Mouse (Mus musculus) lung, postnatal 0 days (tissue): ENCODE measurements at regions not wholly inside any gene's neighbourhood (a gene's known extent, or its start where the extent isn't known, plus 50 kb on each side); places are given as distances from the start of the nearest gene placed in this dataset.

ENCODE experiments used
- CTCF ChIP-seq: IDR thresholded peaks from 2 replicates; pipeline ENCODE4 v1.5.1; 2016; ENCODE audit warnings: antibody characterized with exemption, mild to moderate bottlenecking
- EP300 ChIP-seq: IDR thresholded peaks from 2 replicates; pipeline ENCODE4 v1.6.1; 2016; ENCODE audit warnings: antibody characterized with exemption, mild to moderate bottlenecking, control low read depth

- TF ChIP-seq CTCF = no peak
- no peak for TF ChIP-seq EP300
Measured at GRCm38 (mm10) chr4:81097597-81097996, 187.2 kb downstream of the Lurap1l start.
